Mouse (Mus musculus) embryonic stem cell, embryonic (primary cell): ENCODE results near the gene E2f6.

ENCODE experiments used
- CTCF ChIA-PET, 4 experiments: fragments of 300-600 bp in 2 of 4; fragments of 350-600 bp in 2 of 4; sonication (Branson Sonifier 250); formaldehyde crosslinking; loops; one replicate each; lab custom pipeline; 2022; ENCODE audit warnings: inconsistent platforms in 2 of 4; lab: Charles Lee
- POLR2A ChIA-PET, 4 experiments: fragments of 300-600 bp in 2 of 4; fragments of 350-600 bp in 2 of 4; sonication (Branson Sonifier 250); formaldehyde crosslinking; loops; one replicate each; lab custom pipeline; 2022; ENCODE audit warnings: antibody characterized with exemption in 4 of 4, inconsistent platforms in 1 of 4; lab: Charles Lee

Gene E2f6

GRCm38 (mm10) chr12:16793371-16793770 is 17.4 kb upstream of the E2f6 start:
- POLR2A ChIA-PET, result interaction anchor here in 1 of 4 experiments (0.6 to 0.8 kb wide), 2 partner anchors 15 to 52 kb away, joined by 3 read pairs; no protein-coding TSS in a partner anchor
- CTCF ChIA-PET, result interaction anchor here in 1 of 4 experiments (1.3 kb wide), 1 partner anchor 39 kb away, joined by 3 read pairs; no protein-coding TSS in a partner anchor

- ChIA-PET POLR2A (no interaction called here), CTCF (interaction anchor here in 2 of 4 experiments (0.6 to 2.6 kb wide), 2 partner anchors 72 to 77 kb away, joined by 3 to 7 read pairs; no protein-coding TSS in a partner anchor)
Observed at GRCm38 (mm10) chr12:16795781-16796180, 15.0 kb upstream of the E2f6 start.

GRCm38 (mm10) chr12:16798894-16799293 is 11.9 kb upstream of the E2f6 start:
- ChIA-PET CTCF (interaction anchor here in 1 of 4 experiments (1.0 kb wide), 1 partner anchor 80 kb away, joined by 3 read pairs; no protein-coding TSS in a partner anchor), POLR2A (no interaction called here)

- CTCF ChIA-PET, result no interaction called here
- POLR2A ChIA-PET, result no interaction called here
Observed at GRCm38 (mm10) chr12:16799928-16800258, 10.9 kb upstream of the E2f6 start.

GRCm38 (mm10) chr12:16800259-16800958 is 10.4 kb upstream of the E2f6 start, which contains the start of gene Greb1:
Gene Greb1, minus strand, starts transcription at chr12:16800886.
- ChIA-PET CTCF (interaction anchor here in 1 of 4 experiments (0.6 kb wide), 3 partner anchors 79 to 439 kb away, joined by 3 to 4 read pairs (median 3); no protein-coding TSS in a partner anchor), POLR2A (no interaction called here)

GRCm38 (mm10) chr12:16800959-16801315 is 9.8 kb upstream of the E2f6 start:
- ChIA-PET CTCF (interaction anchor here in 1 of 4 experiments (0.6 kb wide), 2 partner anchors 80 to 439 kb away, joined by 3 read pairs; no protein-coding TSS in a partner anchor), POLR2A (interaction anchor here in 1 of 4 experiments (0.6 kb wide), 1 partner anchor 202 kb away, joined by 3 read pairs; no protein-coding TSS in a partner anchor)

GRCm38 (mm10) chr12:16803237-16803955 is 7.4 kb upstream of the E2f6 start:
- CTCF ChIA-PET, result no interaction called here

GRCm38 (mm10) chr12:16803956-16804430 is 6.8 kb upstream of the E2f6 start:
- POLR2A ChIA-PET, result no interaction called here
- CTCF ChIA-PET, result no interaction called here

More at GRCm38 (mm10) chr12:16803237-16803955, 7.4 kb upstream of the E2f6 start:
- POLR2A ChIA-PET, result interaction anchor here in 2 of 4 experiments (0.6 to 0.7 kb wide), 2 partner anchors 18 to 164 kb away, joined by 3 to 5 read pairs; no protein-coding TSS in a partner anchor

- ChIA-PET POLR2A (interaction anchor here in 1 of 4 experiments (0.6 kb wide), 1 partner anchor 33 kb away, joined by 3 read pairs; no protein-coding TSS in a partner anchor), CTCF (interaction anchor here in 2 of 4 experiments (0.6 to 1.1 kb wide), 3 partner anchors 86 to 129 kb away, joined by 4 to 5 read pairs (median 4); no protein-coding TSS in a partner anchor)
Observed at GRCm38 (mm10) chr12:16805511-16805910, 5.3 kb upstream of the E2f6 start.

- ChIA-PET POLR2A (interaction anchor here in 2 of 4 experiments (0.9 to 1.6 kb wide), 5 partner anchors 15 to 203 kb away, joined by 3 to 4 read pairs (median 3); partner anchors contain the start of gene 2410004P03Rik (in 1 of the 2)), CTCF (interaction anchor here (0.5 to 2.6 kb wide), 24 partner anchors 33 to 506 kb away, joined by 3 to 20 read pairs (median 4); partner anchors contain the start of gene 2410004P03Rik (in 4 of the 4))
Observed at GRCm38 (mm10) chr12:16808045-16808444, 2.7 kb upstream of the E2f6 start.

GRCm38 (mm10) chr12:16811477-16811876 is 714 bp downstream of the E2f6 start:
- CTCF ChIA-PET, result interaction anchor here in 1 of 4 experiments (0.7 kb wide), 1 partner anchor 100 kb away, joined by 3 read pairs; no protein-coding TSS in a partner anchor
- POLR2A ChIA-PET, result interaction anchor here in 2 of 4 experiments (0.9 to 1.4 kb wide), 3 partner anchors 39 to 84 kb away, joined by 3 to 6 read pairs (median 3); no protein-coding TSS in a partner anchor

- ChIA-PET POLR2A (interaction anchor here in 1 of 4 experiments (0.6 to 1.4 kb wide), 2 partner anchors 81 to 151 kb away, joined by 3 to 4 read pairs; no protein-coding TSS in a partner anchor), CTCF (no interaction called here)
Observed at GRCm38 (mm10) chr12:16817147-16817546, 6.4 kb downstream of the E2f6 start.

GRCm38 (mm10) chr12:16818513-16818912 is 7.8 kb downstream of the E2f6 start:
- CTCF ChIA-PET, result interaction anchor here in 2 of 4 experiments (0.5 to 0.7 kb wide), 3 partner anchors 101 to 248 kb away, joined by 3 to 5 read pairs (median 3); partner anchors contain the start of gene 2410004P03Rik (in 1 of the 2)
- POLR2A ChIA-PET, result interaction anchor here in 2 of 4 experiments (0.5 to 0.7 kb wide), 4 partner anchors 9 to 241 kb away, joined by 3 to 5 read pairs (median 4); no protein-coding TSS in a partner anchor

- CTCF ChIA-PET, result interaction anchor here in 2 of 4 experiments (0.8 to 1.5 kb wide), 2 partner anchors 66 to 432 kb away, joined by 3 read pairs; no protein-coding TSS in a partner anchor
- POLR2A ChIA-PET, result interaction anchor here in 2 of 4 experiments (0.6 to 3.3 kb wide), 6 partner anchors 11 to 123 kb away, joined by 3 to 16 read pairs (median 4); no protein-coding TSS in a partner anchor
Observed at GRCm38 (mm10) chr12:16820761-16821160, 10.0 kb downstream of the E2f6 start.

- ChIA-PET CTCF (interaction anchor here in 2 of 4 experiments (0.6 to 1.5 kb wide), 3 partner anchors 23 to 103 kb away, joined by 3 read pairs; no protein-coding TSS in a partner anchor), POLR2A (interaction anchor here in 3 of 4 experiments (0.6 to 3.3 kb wide), 4 partner anchors 9 to 134 kb away, joined by 3 to 16 read pairs (median 5); no protein-coding TSS in a partner anchor)
Observed at GRCm38 (mm10) chr12:16822181-16822734, 11.5 kb downstream of the E2f6 start.

- ChIA-PET POLR2A (interaction anchor here in 1 of 4 experiments (1.4 kb wide), 1 partner anchor 176 kb away, joined by 3 read pairs; no protein-coding TSS in a partner anchor), CTCF (no interaction called here)
Observed at GRCm38 (mm10) chr12:16823701-16824100, 12.9 kb downstream of the E2f6 start.

GRCm38 (mm10) chr12:16828505-16828904 is 17.7 kb downstream of the E2f6 start:
- CTCF ChIA-PET, result no interaction called here
- POLR2A ChIA-PET, result interaction anchor here in 2 of 4 experiments (0.9 to 1.2 kb wide), 3 partner anchors 11 to 43 kb away, joined by 3 to 4 read pairs (median 3); no protein-coding TSS in a partner anchor
